Mouse (Mus musculus) small intestine, adult 2 months (tissue): ENCODE measurements around the gene Spata45.

Experiments used
- CTCF ChIP-seq: fragments of 200-500 bp; IDR thresholded peaks from 2 replicates; pipeline ENCODE4 v1.5.1; 2012; ENCODE audit warnings: low read depth, mild to moderate bottlenecking, control low read depth, inconsistent platforms, low read length, moderate library complexity, mixed read lengths; ENCODE audit not compliant: insufficient replicate concordance, insufficient read length; ENCODE audit errors: extremely low read depth
- POLR2A ChIP-seq: fragments of 200-500 bp; IDR thresholded peaks from 2 replicates; pipeline ENCODE4 v1.6.1; 2012; ENCODE audit warnings: low read depth, mild to moderate bottlenecking, control low read depth, inconsistent platforms, low read length, moderate library complexity

DNA sequence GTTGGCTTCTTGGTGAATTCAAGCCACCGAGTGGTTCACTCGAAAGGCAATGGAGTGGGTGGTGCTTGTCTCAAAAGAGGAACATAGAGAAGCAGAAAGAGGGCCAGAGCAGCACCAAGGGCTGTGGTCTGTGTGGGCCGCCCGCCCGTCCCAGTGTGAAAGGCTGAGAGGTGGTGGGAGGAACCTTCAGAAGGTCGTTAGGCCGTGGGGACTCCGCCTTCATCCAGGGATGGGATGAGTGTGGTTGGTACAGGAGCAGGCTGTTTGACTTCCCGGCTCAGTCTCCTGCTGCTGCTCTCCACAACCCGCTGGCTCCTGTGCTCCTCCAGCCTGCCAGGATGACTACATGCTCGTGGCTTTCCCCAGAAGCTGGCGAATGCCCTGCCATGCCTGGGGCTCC lies 49.2 kb downstream of the Spata45 start:
- TF ChIP-seq CTCF (no peak), POLR2A (no peak)
